ENCODE assay signal across 12 mouse cellular contexts in the genomic region with DNA sequence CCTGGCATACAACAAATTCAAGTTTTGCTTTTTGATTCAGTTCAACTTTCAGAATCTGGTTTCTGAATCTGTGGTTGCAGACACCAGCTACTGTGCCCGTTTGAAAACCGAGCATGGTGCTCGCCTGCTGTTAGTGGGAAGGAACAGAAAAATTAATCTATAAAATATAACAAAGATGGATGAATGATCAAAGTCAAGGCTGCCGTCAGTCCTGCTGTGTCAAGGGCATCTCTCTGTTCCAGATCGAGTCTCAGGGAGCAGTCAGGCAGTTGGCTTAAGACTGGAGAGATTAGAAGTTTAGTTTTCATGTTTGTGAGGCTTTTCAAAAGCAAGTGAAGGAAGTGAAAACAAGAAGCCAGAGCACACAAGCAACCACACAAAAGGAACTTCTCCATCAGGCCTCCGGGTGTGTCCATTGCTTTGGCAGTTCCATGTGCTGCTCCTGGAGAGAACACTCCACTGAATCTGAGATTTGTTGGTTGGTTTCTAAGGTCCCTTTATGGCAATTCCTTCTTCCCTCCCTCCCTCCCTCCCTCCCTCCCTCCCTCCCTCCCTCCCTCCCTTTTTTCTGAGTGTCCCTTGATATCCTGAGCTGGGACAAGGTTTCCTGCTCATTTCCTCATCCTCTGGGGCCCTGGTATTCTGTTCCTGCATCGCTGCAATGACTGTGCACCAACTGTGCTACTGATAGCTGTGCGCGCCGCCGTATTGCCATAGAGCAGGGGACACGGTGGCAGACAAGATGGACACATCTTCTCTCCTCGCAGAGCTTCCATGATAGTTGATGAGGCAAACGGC.
A peak's percentile ranks its signal among the peaks of the same experiment; 100 is the strongest.
DNase-seq lines count a peak whose midpoint lies in the region; ATAC-seq and TF ChIP-seq lines count a peak whose summit lies in the region.
"Had no signal": no experiment of that assay in that cellular context is flagged by ENCODE, and none has a peak within 500 bp of the region (broad histone marks: within the 10 kb centered on the region; RNA-seq: fewer than 3 reads in every experiment).

No protein-coding gene starts in this region.

- no peaks in the 10 kb centered on the region for H3K9me3 ChIP-seq in heart, embryonic 11.5 days (replicated peaks; ENCODE audit: control insufficient read depth, low read length)
- H3K9me3 ChIP-seq in liver, embryonic 16.5 days (replicated peaks; ENCODE audit: control insufficient read depth, low read length) = no peaks in the 10 kb centered on the region
- no peaks in the 10 kb centered on the region for H3K9me3 ChIP-seq in liver, embryonic 12.5 days (replicated peaks)
- H3K9me3 ChIP-seq in limb, embryonic 15.5 days = no peaks in the 10 kb centered on the region
- H3K9me3 ChIP-seq: hindbrain, embryonic 13.5 days had no signal

- peaks cover 34% of the 10 kb centered on the region for H3K4me1 ChIP-seq in heart, embryonic 11.5 days (ENCODE audit: control insufficient read depth, insufficient read depth, low read length)
- H3K4me1 ChIP-seq in liver, embryonic 16.5 days (ENCODE audit: control insufficient read depth, low read depth, low read length) = peaks cover 7% of the 10 kb centered on the region
- H3K4me1 ChIP-seq in liver, embryonic 12.5 days = peaks cover 51% of the 10 kb centered on the region
- peaks cover 7% of the 10 kb centered on the region; the same call in 1 of the 2 replicates for H3K4me1 ChIP-seq in bone marrow, adult 2 months (ENCODE audit: control insufficient read depth, insufficient read depth, low read length)
- peaks cover 27% of the 10 kb centered on the region for H3K4me1 ChIP-seq in limb, embryonic 15.5 days

- no peak overlapping the region for H3K4me2 ChIP-seq in heart, embryonic 11.5 days
- no peak overlapping the region for H3K4me2 ChIP-seq in liver, embryonic 16.5 days (ENCODE audit: low read depth, low read length)
- no peak overlapping the region for H3K4me2 ChIP-seq in liver, embryonic 12.5 days
- no peak overlapping the region for H3K4me2 ChIP-seq in limb, embryonic 15.5 days
- H3K4me2 ChIP-seq: hindbrain, embryonic 13.5 days had no signal

- intact Hi-C loops in heart, postnatal 25 days (cut with DNase I) = no loop called here
- intact Hi-C loops in left cerebral cortex, postnatal 14 days (cut with DNase I) = no loop called here

- H3K27ac ChIP-seq in heart, embryonic 11.5 days (ENCODE audit: low read depth, low read length) = peak overlapping the region; percentile 31; the same call in 1 of the 2 replicates
- H3K27ac ChIP-seq in liver, embryonic 16.5 days (ENCODE audit: low read length) = no peak overlapping the region
- no peak overlapping the region for H3K27ac ChIP-seq in liver, embryonic 12.5 days
- H3K27ac ChIP-seq in bone marrow, adult 2 months (ENCODE audit: control insufficient read depth, insufficient read depth, low read depth, low read length, poor library complexity) = peak overlapping the region; percentile 48
- H3K27ac ChIP-seq in limb, embryonic 15.5 days = peak overlapping the region; percentile 43; the same call in 1 of the 2 replicates
- H3K27ac ChIP-seq: hindbrain, embryonic 13.5 days; liver, embryonic 14.5 days had no signal

- ATAC-seq in heart, embryonic 11.5 days (replicated peaks; ENCODE audit: insufficient number of reproducible peaks, low FRiP score, low TSS enrichment) = no peak; the same call in 1 of the 2 replicates
- 0 out of 2 replicates have a peak, but pooled peaks have one; percentile 30 for ATAC-seq in liver, embryonic 16.5 days (ENCODE audit: low read depth)
- ATAC-seq in liver, embryonic 12.5 days = no peak
- ATAC-seq in limb, embryonic 15.5 days (ENCODE audit: insufficient number of reproducible peaks, low FRiP score, low TSS enrichment, low read depth) = no peak

- no peaks in the 10 kb centered on the region for H3K36me3 ChIP-seq in heart, embryonic 11.5 days (ENCODE audit: control insufficient read depth, insufficient read depth, low read length)
- no peaks in the 10 kb centered on the region for H3K36me3 ChIP-seq in liver, embryonic 16.5 days (ENCODE audit: control insufficient read depth, insufficient read depth)
- H3K36me3 ChIP-seq in liver, embryonic 12.5 days = no peaks in the 10 kb centered on the region
- H3K36me3 ChIP-seq in limb, embryonic 15.5 days = no peaks in the 10 kb centered on the region
- H3K36me3 ChIP-seq: hindbrain, embryonic 13.5 days had no signal

- TF ChIP-seq POLR2A in bone marrow, adult 2 months (IDR thresholded peaks at IDR 0.05; ENCODE audit: borderline replicate concordance, control insufficient read depth, low read depth, low read length) = no peak

- H3K4me3 ChIP-seq in heart, embryonic 11.5 days (ENCODE audit: low read depth, low read length) = no peak overlapping the region
- H3K4me3 ChIP-seq in liver, embryonic 16.5 days (ENCODE audit: low read depth, low read length) = no peak overlapping the region
- H3K4me3 ChIP-seq in liver, embryonic 12.5 days = no peak overlapping the region
- no peak overlapping the region for H3K4me3 ChIP-seq in bone marrow, adult 2 months (replicated peaks; ENCODE audit: control insufficient read depth, low read depth, low read length)
- H3K4me3 ChIP-seq in limb, embryonic 15.5 days = no peak overlapping the region
- H3K4me3 ChIP-seq: hindbrain, embryonic 13.5 days; myocyte had no signal

- no peak overlapping the region for H3K9ac ChIP-seq in heart, embryonic 11.5 days (ENCODE audit: low read depth, low read length)
- no peak overlapping the region for H3K9ac ChIP-seq in liver, embryonic 16.5 days (ENCODE audit: low read depth, low read length)
- H3K9ac ChIP-seq in liver, embryonic 12.5 days = no peak overlapping the region
- no peak overlapping the region for H3K9ac ChIP-seq in limb, embryonic 15.5 days
- H3K9ac ChIP-seq: hindbrain, embryonic 13.5 days; liver, embryonic 14.5 days had no signal

- no peak for DNase-seq in heart, postnatal 25 days (ENCODE audit: low spot score)
- DNase-seq in natural killer cell, adult 2 months (ENCODE audit: low spot score in 2 of 2) = no peak
- DNase-seq in left cerebral cortex, postnatal 14 days (ENCODE audit: low spot score in 2 of 2) = no peak
- DNase-seq: layer of hippocampus, adult 9-11 months had no signal

- WGBS in heart, embryonic 11.5 days (ENCODE audit: insufficient replicate concordance) = 51% methylated on average over 14 of the region's 14 CpGs
- 20% methylated on average over 14 of the region's 14 CpGs for WGBS in liver, embryonic 16.5 days (ENCODE audit: insufficient replicate concordance)
- 16% methylated on average over 14 of the region's 14 CpGs for WGBS in liver, embryonic 12.5 days (ENCODE audit: insufficient replicate concordance)
- WGBS in bone marrow, adult 2 months = 7% methylated on average over 14 of the region's 14 CpGs
- WGBS in limb, embryonic 15.5 days = 69% methylated on average over 14 of the region's 14 CpGs

- no peak for TF ChIP-seq CTCF in bone marrow, adult 2 months (IDR thresholded peaks at IDR 0.05; ENCODE audit: control insufficient read depth, insufficient read depth, low read length)

- no peaks in the 10 kb centered on the region for H3K27me3 ChIP-seq in heart, embryonic 11.5 days (ENCODE audit: control insufficient read depth, insufficient read depth, low read length)
- no peaks in the 10 kb centered on the region for H3K27me3 ChIP-seq in liver, embryonic 16.5 days (ENCODE audit: control insufficient read depth, insufficient read depth, low read depth, low read length)
- H3K27me3 ChIP-seq in liver, embryonic 12.5 days (replicated peaks) = no peaks in the 10 kb centered on the region
- no peaks in the 10 kb centered on the region for H3K27me3 ChIP-seq in limb, embryonic 15.5 days
- H3K27me3 ChIP-seq: hindbrain, embryonic 13.5 days had no signal

Comparison
In these comparisons a context has a peak if more than half of its experiments do, and no peak if none do; other contexts are left out.
1. H3K27ac ChIP-seq: peak in heart, embryonic 11.5 days (single experiment), bone marrow, adult 2 months (single experiment) and limb, embryonic 15.5 days (single experiment); none in liver, embryonic 16.5 days (single experiment) and liver, embryonic 12.5 days (single experiment).